Mouse (Mus musculus) MN1 (cell line): ENCODE measurements around the gene Gm2007.
"Not testable (repeated sequence)": the region's sequence is repeated elsewhere in the genome, so short reads cannot be mapped to it uniquely, and the experiment has no call there.

Experiments
- DNase-seq: peaks from one replicate; pipeline ENCODE4 v3.0.0-alpha.2; 2016; ENCODE audit warnings: low spot score

Gene Gm2007

DNA sequence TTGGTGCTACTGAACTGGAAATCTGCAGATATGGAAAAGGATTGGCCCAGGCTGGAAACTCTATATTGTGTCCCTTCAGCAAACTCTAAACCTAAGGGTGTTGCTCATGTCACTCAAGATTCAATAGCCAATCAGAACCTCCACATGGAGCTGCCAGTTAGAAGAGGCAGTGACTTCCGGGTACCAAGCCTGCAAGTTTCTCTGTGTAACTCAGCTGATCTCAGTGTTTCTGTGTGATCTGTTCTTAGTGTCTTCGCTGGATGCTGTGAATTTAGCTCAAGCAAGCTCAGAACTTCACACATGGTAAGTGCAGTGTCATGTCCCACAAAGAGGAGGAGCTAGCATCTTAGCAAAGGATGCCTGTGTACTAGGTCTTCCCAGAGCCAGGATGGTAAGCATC is at the start of gene Gm2007:
Gm2007 (plus strand) TSS at position 301 of the 400 bp plus-strand sequence.
- DNase-seq: not testable (repeated sequence)

DNA sequence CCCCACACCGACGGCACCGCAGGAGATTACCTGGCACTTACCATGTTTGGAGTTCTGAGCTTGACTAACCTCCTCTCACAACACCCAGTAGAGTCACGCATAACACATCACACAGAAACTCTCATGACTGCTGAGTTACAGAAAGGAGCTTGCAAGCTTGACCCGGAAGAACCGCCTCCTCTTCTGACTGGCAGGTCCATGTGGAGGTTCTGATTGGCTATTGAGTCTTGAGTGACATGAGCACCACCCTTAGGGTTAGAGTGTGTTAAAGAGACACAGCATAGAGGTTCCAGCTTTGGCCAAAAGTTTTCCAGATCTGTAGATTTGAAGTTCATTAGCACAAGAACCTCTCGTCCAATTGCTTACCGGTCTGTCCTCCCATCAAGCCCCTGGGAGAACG is 37.8 kb upstream of the Gm2007 start, which contains the start of gene Zfp969:
Zfp969 (minus strand) TSS at position 101 of the 400 bp plus-strand sequence.
- DNase-seq: not testable (repeated sequence)

DNA sequence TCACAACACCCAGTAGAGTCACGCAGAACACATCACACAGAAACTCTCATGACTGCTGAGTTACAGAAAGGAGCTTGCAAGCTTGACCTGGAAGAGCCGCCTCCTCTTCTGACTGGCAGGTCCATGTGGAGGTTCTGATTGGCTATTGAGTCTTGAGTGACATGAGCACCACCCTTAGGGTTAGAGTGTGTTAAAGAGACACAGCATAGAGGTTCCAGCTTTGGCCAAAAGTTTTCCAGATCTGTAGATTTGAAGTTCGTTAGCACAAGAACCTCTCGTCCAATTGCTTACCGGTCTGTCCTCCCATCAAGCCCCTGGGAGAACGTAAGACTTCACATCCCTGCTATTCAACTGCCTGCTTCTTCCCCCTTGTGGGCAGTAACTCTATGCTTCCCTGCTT is 59.7 kb downstream of the Gm2007 start, which contains the start of gene Gm14288:
Gm14288 (minus strand) TSS at position 101 of the 400 bp plus-strand sequence.
- not testable (repeated sequence) for DNase-seq
